Mouse (Mus musculus) intestine, embryonic 15.5 days (tissue): ENCODE results near the gene Cylc1. TPM values are rescaled to one million over a fixed set of nuclear protein-coding genes. Genes with fewer than 3 reads are reported as not detected.

Experiments used
- ATAC-seq: fragments of 200-750 bp; cut with Nextera tagmentation; 2 replicates; pipeline ENCODE4 v1.8.0; 2017; ENCODE audit warnings: moderate TSS enrichment, moderate library complexity
- H3K27ac ChIP-seq: fragments of 300-500 bp; sonication (generic); 2 replicates; pipeline ENCODE4 v1.5.1; 2015; ENCODE audit warnings: mild to moderate bottlenecking, inconsistent platforms
- H3K27me3 ChIP-seq: fragments of 300-500 bp; sonication (generic); replicated peaks from 2 replicates; pipeline ENCODE4 v1.6.1; 2015; ENCODE audit warnings: inconsistent platforms
- H3K36me3 ChIP-seq: fragments of 300-500 bp; sonication (generic); 2 replicates; pipeline ENCODE4 v1.6.1; 2015; ENCODE audit warnings: inconsistent platforms
- H3K4me1 ChIP-seq: fragments of 300-500 bp; sonication (generic); replicated peaks from 2 replicates; pipeline ENCODE4 v1.6.1; 2015; ENCODE audit warnings: inconsistent platforms
- H3K4me2 ChIP-seq: fragments of 300-500 bp; sonication (generic); replicated peaks from 2 replicates; pipeline ENCODE4 v1.6.1; 2015; ENCODE audit warnings: mild to moderate bottlenecking, inconsistent platforms
- H3K4me3 ChIP-seq: fragments of 300-500 bp; sonication (generic); replicated peaks from 2 replicates; pipeline ENCODE4 v1.5.1; 2015; ENCODE audit warnings: inconsistent platforms
- H3K9ac ChIP-seq: fragments of 300-500 bp; sonication (generic); 2 replicates; pipeline ENCODE4 v1.6.1; 2015; ENCODE audit warnings: inconsistent platforms
- H3K9me3 ChIP-seq: fragments of 300-500 bp; sonication (generic); 2 replicates; pipeline ENCODE4 v1.6.1; 2016; ENCODE audit warnings: inconsistent platforms
- WGBS: fragments of 180-500 bp; shearing (Covaris S2); methylation state at CpG from one replicate; pipeline ENCODE4 v1.1.7; 2015; 5-methylcytosine and 5-hydroxymethylcytosine counted together
- polyA plus RNA-seq: library from polyadenylated mRNA; unstranded; fragments of >200 nt; fragmentation: Nextera tagmentation; extraction: Ambion mirVana; gene quantifications from 2 replicates; pipeline ENCODE4 v1.2.1, GENCODE M21; 2015

Gene Cylc1
- not detected in 2 replicates for polyA plus RNA-seq

DNA sequence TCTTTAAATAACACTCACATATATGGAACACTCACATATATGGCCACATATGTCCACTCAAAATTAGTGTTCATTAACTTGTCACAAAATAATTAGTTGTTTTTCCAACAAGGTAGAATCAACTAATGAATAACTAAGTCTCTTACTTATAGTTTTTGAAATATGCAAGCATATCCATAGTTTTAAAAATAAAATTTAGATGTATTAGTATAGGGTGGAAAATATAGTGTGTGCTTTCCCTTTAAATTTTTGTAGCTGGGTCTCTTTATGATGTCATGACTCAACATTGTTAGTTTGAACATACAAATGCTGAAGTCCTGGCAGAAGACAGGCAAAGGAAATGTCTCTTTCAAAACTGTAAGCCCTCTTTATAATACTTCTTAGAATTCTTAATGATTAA lies at the start of gene Cylc1:
Gene Cylc1, plus strand, starts transcription at position 301 of the 400 bp plus-strand sequence.
- Histone ChIP-seq H3K9me3 (no peaks in the 10 kb centered on the region), H3K9ac (no peak within 1 kb of the TSS), H3K4me2 (no peak within 1 kb of the TSS), H3K36me3 (no peaks in the 10 kb centered on the region), H3K27ac (no peak within 1 kb of the TSS), H3K4me1 (no peaks in the 10 kb centered on the region), H3K27me3 (no peaks in the 10 kb centered on the region), H3K4me3 (no peak within 1 kb of the TSS)
- ATAC-seq, result no peak

DNA sequence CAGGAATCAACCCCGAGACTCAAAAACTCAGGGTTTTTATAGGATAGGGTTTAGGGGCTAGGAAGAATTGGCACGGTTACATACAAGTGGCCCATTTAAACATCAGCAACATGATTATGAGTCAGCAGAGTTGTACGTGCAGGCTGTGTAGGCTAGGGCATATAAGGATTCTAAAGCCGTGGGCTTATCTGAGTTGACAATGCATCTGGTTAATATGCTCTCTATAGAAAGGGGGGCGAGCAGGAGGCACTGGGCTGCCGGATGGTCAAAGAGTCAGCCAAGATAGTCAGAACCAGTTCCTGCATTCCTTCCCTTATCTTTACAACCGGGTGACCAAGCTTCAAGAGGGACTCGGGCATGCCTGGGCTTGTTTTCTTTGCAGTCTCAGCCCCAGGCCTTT lies 31.5 kb upstream of the Cylc1 start:
- H3K4me1 ChIP-seq, result no peaks in the 10 kb centered on the region

GRCm38 (mm10) chrX:111168040-111168439 lies 57.8 kb downstream of the Cylc1 start, which contains the start of gene Gm10112:
Gene Gm10112 (plus strand): TSS chrX:111168340.
- Histone ChIP-seq H3K36me3 (no peaks in the 10 kb centered on the region), H3K9ac (no peak within 1 kb of the TSS), H3K4me3 (no peak within 1 kb of the TSS), H3K27ac (no peak within 1 kb of the TSS), H3K27me3 (no peaks in the 10 kb centered on the region), H3K4me2 (no peak within 1 kb of the TSS), H3K9me3 (no peaks in the 10 kb centered on the region), H3K4me1 (no peaks in the 10 kb centered on the region)
- ATAC-seq, result no peak
- 92% methylated on average over 3 of the region's 3 CpGs for WGBS

More for the DNA sequence above, 31.5 kb upstream of the Cylc1 start:
- Histone ChIP-seq H3K27me3 (no peaks in the 10 kb centered on the region), H3K27ac (no peak overlapping the region), H3K9ac (no peak overlapping the region), H3K36me3 (no peaks in the 10 kb centered on the region), H3K4me3 (no peak overlapping the region), H3K4me2 (no peak overlapping the region), H3K9me3 (no peaks in the 10 kb centered on the region)
- WGBS, result 72% methylated on average over 8 of the region's 8 CpGs
- no peak for ATAC-seq

Other genes with a start within 250 kb of the Cylc1 start
- not detected in 2 replicates for gene Gm10112, start 57.9 kb downstream of the Cylc1 start, polyA plus RNA-seq